7 mouse cellular contexts compared by ENCODE assay signal in the genomic region with DNA sequence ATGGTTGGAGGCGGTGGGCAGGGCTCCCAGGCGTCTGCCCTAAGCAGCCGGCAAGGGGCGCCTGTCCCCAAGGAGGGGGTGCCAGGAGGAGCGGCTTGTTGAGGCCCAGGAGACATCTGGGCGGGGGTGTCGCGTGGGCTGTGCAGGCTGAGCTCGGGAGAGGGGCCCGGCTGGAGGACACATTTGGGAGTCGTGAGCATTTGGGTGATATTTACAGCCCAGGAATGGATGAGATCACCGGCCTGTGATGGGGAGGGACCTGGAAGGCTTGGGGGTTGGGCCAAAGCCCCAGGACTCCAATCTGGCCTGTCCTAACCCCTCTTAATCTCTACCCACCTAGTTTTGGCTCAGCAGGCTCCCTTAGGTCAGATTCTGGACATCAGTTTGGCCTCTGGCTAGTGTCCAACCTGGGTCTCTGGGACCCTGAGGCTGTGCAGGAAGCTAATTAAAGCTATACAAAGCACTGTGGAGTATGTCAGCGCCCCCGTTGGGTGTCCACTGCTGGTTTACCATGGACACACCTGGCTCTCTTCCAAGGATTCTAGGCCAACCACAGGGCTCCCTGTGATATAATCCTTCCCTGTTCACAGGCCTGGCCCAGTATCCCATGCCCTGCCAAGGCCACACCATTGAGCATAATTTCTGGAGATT. TPM values are rescaled to one million over a fixed set of nuclear protein-coding genes. Genes with fewer than 3 reads are reported as not detected.
A peak's percentile ranks its signal among the peaks of the same experiment; 100 is the strongest.
DNase-seq lines count a peak whose midpoint lies in the region; ATAC-seq and TF ChIP-seq lines count a peak whose summit lies in the region.

No protein-coding gene starts in this region.

- 9% methylated on average over 14 of the region's 14 CpGs for WGBS in heart, postnatal 0 days

- no peak for TF ChIP-seq CTCF in heart, postnatal 0 days (IDR thresholded peaks at IDR 0.05; ENCODE audit: low read depth)

- ATAC-seq in heart, postnatal 0 days (ENCODE audit: insufficient read depth, low read depth): peak; percentile 79

- H3K27me3 ChIP-seq in heart, postnatal 0 days (ENCODE audit: control insufficient read depth, insufficient read depth, low read length): no peaks in the 10 kb centered on the region

- H3K9me3 ChIP-seq in heart, postnatal 0 days (replicated peaks; ENCODE audit: control insufficient read depth, low read length): no peaks in the 10 kb centered on the region

- TF ChIP-seq EP300 in heart, postnatal 0 days (IDR thresholded peaks at IDR 0.05; ENCODE audit: low read depth): no peak

- peak overlapping the region; percentile 22; the same call in 1 of the 2 replicates for H3K27ac ChIP-seq in heart, postnatal 0 days (ENCODE audit: low read depth)

- no peak overlapping the region for H3K4me3 ChIP-seq in heart, postnatal 0 days (ENCODE audit: low read depth, low read length)

- peak; percentile 54 for DNase-seq in 3134 (ENCODE audit: extremely low read depth, insufficient read length, low spot score)
- peak; percentile 68 for DNase-seq in Muller cell, postnatal 12 days (ENCODE audit: inconsistent ontology term)
- peak; percentile 73 to 76 for DNase-seq in cerebellum, postnatal 36 days
- peak; percentile 77 for DNase-seq in heart, postnatal 0 days (ENCODE audit: low spot score)
- peak; percentile 86 to 94 for DNase-seq in left cerebral cortex, postnatal 14 days (ENCODE audit: low spot score in 2 of 2)
- peak; percentile 92 for DNase-seq in right cerebral cortex, postnatal 25 days
- no peak for DNase-seq in thymus, postnatal 25 days

- H3K9ac ChIP-seq in heart, postnatal 0 days (replicated peaks; ENCODE audit: low read depth, low read length): no peak overlapping the region

- intact Hi-C loops in left cerebral cortex, postnatal 14 days (cut with DNase I): no loop called here

- 0 out of 2 replicates have a peak overlapping the region, but pooled peaks have one; percentile 9 for H3K4me2 ChIP-seq in heart, postnatal 0 days (ENCODE audit: low read depth, low read length)

- peaks cover 16% of the 10 kb centered on the region for H3K4me1 ChIP-seq in heart, postnatal 0 days (ENCODE audit: control insufficient read depth, insufficient read depth)

- H3K36me3 ChIP-seq in heart, postnatal 0 days (replicated peaks; ENCODE audit: control insufficient read depth, insufficient read depth, low read length): no peaks in the 10 kb centered on the region

RNA-seq across cellular contexts. Expression of a gene that starts 27.2 kb away (rescaled TPM):
- total RNA-seq in heart, postnatal 0 days (2014; rRNA removed; ENCODE audit: low replicate concordance): 1.9 and 6.3 TPM in 2 replicates
- 0.34 and 1.5 TPM in 2 replicates for polyA plus RNA-seq in heart, postnatal 0 days (2015; fragmentation: Nextera tagmentation; extraction: Ambion mirVana)
- 100 to 1,000 TPM; 105 to 118 TPM for total RNA-seq in left cerebral cortex, postnatal 14 days (2021)

Comparison
In these comparisons a context has a peak if more than half of its experiments do, and no peak if none do; other contexts are left out.
1. RNA of a gene that starts 27.2 kb away (total RNA-seq): 105 to 118 TPM in left cerebral cortex, postnatal 14 days; 1.9 to 6.3 TPM in heart, postnatal 0 days; every median in the first group is over 10 times any median in the second.